In genomic region chr4:86574939-86575282, GRCm38 (mm10) we compare ENCODE assay signal across 9 mouse cellular contexts. TPM values are rescaled to one million over a fixed set of nuclear protein-coding genes. Genes with fewer than 3 reads are reported as not detected.
DNase-seq lines count a peak whose midpoint lies in the region; ATAC-seq and TF ChIP-seq lines count a peak whose summit lies in the region.
"Had no signal": no experiment of that assay in that cellular context is flagged by ENCODE, and none has a peak within 500 bp of the region (broad histone marks: within the 10 kb centered on the region; RNA-seq: fewer than 3 reads in every experiment).

No protein-coding gene starts in this region.

- peaks cover 21% of the 10 kb centered on the region for H3K79me3 ChIP-seq in C2C12 (ENCODE audit: low read depth)

- peak overlapping the region; percentile 61 for H3ac ChIP-seq in C2C12 (ENCODE audit: control insufficient read depth, insufficient read length, low read depth)

- peaks cover 3% of the 10 kb centered on the region for H3K27me3 ChIP-seq in C2C12 (ENCODE audit: control insufficient read depth, insufficient read depth, insufficient read length)
- peaks cover 12% of the 10 kb centered on the region for H3K27me3 ChIP-seq in erythroblast, embryonic 14.5 days (ENCODE audit: control insufficient read depth)
- no peaks in the 10 kb centered on the region for H3K27me3 ChIP-seq in limb, embryonic 14.5 days (ENCODE audit: control insufficient read depth, insufficient read depth, low read length)
- H3K27me3 ChIP-seq in stomach, postnatal 0 days (ENCODE audit: control insufficient read depth, insufficient read depth, low read length) = no peaks in the 10 kb centered on the region

- peak overlapping the region; percentile 96 for H3K27ac ChIP-seq in gastrocnemius, adult 2 months
- H3K27ac ChIP-seq in limb, embryonic 14.5 days (replicated peaks; ENCODE audit: low read depth, low read length) = peak overlapping the region; percentile 96
- peak overlapping the region; percentile 98 for H3K27ac ChIP-seq in stomach, postnatal 0 days (replicated peaks)

- H3K4me1 ChIP-seq in erythroblast, embryonic 14.5 days (ENCODE audit: control insufficient read depth) = peaks cover 32% of the 10 kb centered on the region
- peaks cover 14% of the 10 kb centered on the region for H3K4me1 ChIP-seq in limb, embryonic 14.5 days (ENCODE audit: control insufficient read depth, insufficient read depth, low read length)
- H3K4me1 ChIP-seq in stomach, postnatal 0 days (replicated peaks; ENCODE audit: control insufficient read depth, insufficient read depth) = peaks cover 3% of the 10 kb centered on the region; the same call in 1 of the 2 replicates

- peak overlapping the region; percentile 96 for H3K9ac ChIP-seq in limb, embryonic 14.5 days (ENCODE audit: low read depth, low read length, severe bottlenecking)
- peak overlapping the region; percentile 98 for H3K9ac ChIP-seq in stomach, postnatal 0 days (ENCODE audit: low read length)

- TF ChIP-seq CTCF in gastrocnemius, adult 2 months (IDR thresholded peaks at IDR 0.05) = no peak
- TF ChIP-seq CTCF in C2C12 (IDR thresholded peaks at IDR 0.05; ENCODE audit: control insufficient read depth, insufficient read depth, insufficient read length) = no peak
- no peak for TF ChIP-seq CTCF in stomach, postnatal 0 days (IDR thresholded peaks at IDR 0.05; ENCODE audit: low read depth)

- no peak for TF ChIP-seq POLR2A in limb, embryonic 14.5 days (IDR thresholded peaks at IDR 0.05; ENCODE audit: borderline replicate concordance, extremely low read depth, insufficient read depth, insufficient read length)

- TF ChIP-seq EP300 in stomach, postnatal 0 days (optimal IDR thresholded peaks at IDR 0.05) = no peak

- intact Hi-C loops in gastrocnemius, adult 2 months (cut with DNase I) = loop anchor here (1.0 to 10.0 kb wide), 3 partner anchors 37 to 280 kb away; partner anchors contain the start of genes Haus6 and Rps6
- intact Hi-C loops in gastrocnemius, postnatal 14 days (cut with DNase I; ENCODE audit: low total_unique reads) = no loop called here

- peaks cover 20% of the 10 kb centered on the region for H3K36me3 ChIP-seq in C2C12 (ENCODE audit: control insufficient read depth, insufficient read depth)
- H3K36me3 ChIP-seq in erythroblast, embryonic 14.5 days (ENCODE audit: control insufficient read depth) = peaks cover 28% of the 10 kb centered on the region
- peaks cover 6% of the 10 kb centered on the region; the same call in 1 of the 2 replicates for H3K36me3 ChIP-seq in limb, embryonic 14.5 days (ENCODE audit: control insufficient read depth, insufficient read depth, low read length)
- H3K36me3 ChIP-seq in stomach, postnatal 0 days (ENCODE audit: control insufficient read depth, insufficient read depth, low read length) = no peaks in the 10 kb centered on the region

- ATAC-seq in limb, embryonic 14.5 days (ENCODE audit: low FRiP score, low read depth) = no peak
- ATAC-seq in stomach, postnatal 0 days (ENCODE audit: low FRiP score, low TSS enrichment) = peak; percentile 1; the same call in 1 of the 2 replicates

- peaks cover 39% of the 10 kb centered on the region for H3K79me2 ChIP-seq in C2C12 (ENCODE audit: control insufficient read depth, insufficient read depth)

- peak overlapping the region; percentile 80 for H3K4me3 ChIP-seq in gastrocnemius, adult 2 months
- peak overlapping the region; percentile 83 for H3K4me3 ChIP-seq in C2C12 (ENCODE audit: insufficient read depth, poor library complexity, severe bottlenecking)
- H3K4me3 ChIP-seq in erythroblast, embryonic 14.5 days (replicated peaks) = peak overlapping the region; percentile 83
- H3K4me3 ChIP-seq in limb, embryonic 14.5 days (replicated peaks; ENCODE audit: low read length) = peak overlapping the region; percentile 97
- peak overlapping the region; percentile 89 for H3K4me3 ChIP-seq in stomach, postnatal 0 days (ENCODE audit: low read depth, low read length)

- H3K4me2 ChIP-seq in limb, embryonic 14.5 days (replicated peaks; ENCODE audit: low read depth, low read length, severe bottlenecking) = peak overlapping the region; percentile 65
- H3K4me2 ChIP-seq in stomach, postnatal 0 days (replicated peaks; ENCODE audit: low read depth) = peak overlapping the region; percentile 81

- no peaks in the 10 kb centered on the region for H3K9me3 ChIP-seq in erythroblast, embryonic 14.5 days (ENCODE audit: control insufficient read depth, low read length)
- no peaks in the 10 kb centered on the region for H3K9me3 ChIP-seq in limb, embryonic 14.5 days (ENCODE audit: control insufficient read depth, low read length)
- H3K9me3 ChIP-seq in stomach, postnatal 0 days (ENCODE audit: control insufficient read depth, low read length) = no peaks in the 10 kb centered on the region

- 18% methylated on average over 6 of the region's 6 CpGs for WGBS in limb, embryonic 14.5 days
- 16% methylated on average over 6 of the region's 6 CpGs for WGBS in stomach, postnatal 0 days

- DNase-seq in gastrocnemius, adult 2 months = no peak
- DNase-seq in gastrocnemius, postnatal 25 days = no peak
- peak; percentile 7 for DNase-seq in limb, embryonic 14.5 days (ENCODE audit: low spot score)
- no peak for DNase-seq in stomach, postnatal 0 days (ENCODE audit: low spot score)
- DNase-seq in gastrocnemius, postnatal 14 days = no peak
- DNase-seq in layer of hippocampus, adult 18-20 months (ENCODE audit: low spot score in 2 of 2) = no peak

TF ChIP-seq in C2C12, 6 proteins besides CTCF, POLR2A, EP300 and RAD21:
- TF ChIP-seq MAX (IDR thresholded peaks at IDR 0.05) = no peak
- no peak for TF ChIP-seq FOSL1 (IDR thresholded peaks at IDR 0.05; ENCODE audit: insufficient read depth, low read length, poor library complexity, severe bottlenecking)

RNA-seq across cellular contexts. Expression of gene Rraga, which starts 0.6 kb away (rescaled TPM):
- total RNA-seq in gastrocnemius, adult 2 months (2021) = 10 to 100 TPM; 43.5 to 54.4 TPM
- total RNA-seq in gastrocnemius, postnatal 25 days (2021) = 10 to 100 TPM; 41.2 to 43.1 TPM
- polyA plus RNA-seq in C2C12 (2012; fragmentation: generic; extraction: Trizol) = 54.2 TPM
- 5.6 and 5.9 TPM in 2 replicates for polyA plus RNA-seq in erythroblast, embryonic 14.5 days (2012)
- polyA plus RNA-seq in limb, embryonic 14.5 days (2012; rRNA removed) = 107 and 112 TPM in 2 replicates
- polyA plus RNA-seq in limb, embryonic 14.5 days (2014; fragmentation: Nextera tagmentation; extraction: Ambion mirVana) = 96.1 and 106 TPM in 2 replicates
- 49.3 and 63.3 TPM in 2 replicates for polyA plus RNA-seq in stomach, postnatal 0 days (2015; fragmentation: Nextera tagmentation; extraction: Ambion mirVana)
- 10 to 100 TPM; 51.6 to 58.1 TPM for total RNA-seq in gastrocnemius, postnatal 14 days (2021)
- 100 to 1,000 TPM; 138 to 139 TPM for total RNA-seq in layer of hippocampus, adult 18-20 months (2021)

RNA-seq across cellular contexts. Expression of gene Saxo1, which starts 16.8 kb away (rescaled TPM):
- total RNA-seq in gastrocnemius, adult 2 months (2021) = not detected
- not detected for total RNA-seq in gastrocnemius, postnatal 25 days (2021)
- polyA plus RNA-seq in C2C12 (2012; fragmentation: generic; extraction: Trizol) = not detected
- not detected in 2 replicates for polyA plus RNA-seq in erythroblast, embryonic 14.5 days (2012)
- 0.08 and 0.14 TPM in 2 replicates for polyA plus RNA-seq in limb, embryonic 14.5 days (2012; rRNA removed)
- not detected in 2 replicates for polyA plus RNA-seq in limb, embryonic 14.5 days (2014; fragmentation: Nextera tagmentation; extraction: Ambion mirVana)
- not detected in 2 replicates for polyA plus RNA-seq in stomach, postnatal 0 days (2015; fragmentation: Nextera tagmentation; extraction: Ambion mirVana)
- total RNA-seq in gastrocnemius, postnatal 14 days (2021) = under 1 TPM in 1 of 2 experiments, not detected in 1; 0.29 TPM
- total RNA-seq in layer of hippocampus, adult 18-20 months (2021) = not detected
- total RNA-seq: layer of hippocampus, postnatal 25 days had no signal

RNA-seq across cellular contexts. Expression of gene Haus6, which starts 36.9 kb away (rescaled TPM):
- total RNA-seq in gastrocnemius, adult 2 months (2021) = 1 to 10 TPM; 5.0 to 5.3 TPM
- 1 to 10 TPM; 4.8 to 5.5 TPM for total RNA-seq in gastrocnemius, postnatal 25 days (2021)
- 7.6 TPM for polyA plus RNA-seq in C2C12 (2012; fragmentation: generic; extraction: Trizol)
- 1.2 and 1.5 TPM in 2 replicates for polyA plus RNA-seq in erythroblast, embryonic 14.5 days (2012)
- 8.5 and 10.2 TPM in 2 replicates for polyA plus RNA-seq in limb, embryonic 14.5 days (2012; rRNA removed)
- polyA plus RNA-seq in limb, embryonic 14.5 days (2014; fragmentation: Nextera tagmentation; extraction: Ambion mirVana) = 12.8 and 14.2 TPM in 2 replicates
- 3.4 and 4.4 TPM in 2 replicates for polyA plus RNA-seq in stomach, postnatal 0 days (2015; fragmentation: Nextera tagmentation; extraction: Ambion mirVana)
- total RNA-seq in gastrocnemius, postnatal 14 days (2021) = 1 to 10 TPM; 4.3 to 5.0 TPM
- 1 to 10 TPM; 8.3 to 10.0 TPM for total RNA-seq in layer of hippocampus, adult 18-20 months (2021)
